Mouse (Mus musculus) intestine, embryonic 16.5 days (tissue): Measurements from ENCODE around the gene Sox21. TPM values are rescaled to one million over a fixed set of nuclear protein-coding genes. Genes with fewer than 3 reads are reported as not detected.
A peak's percentile ranks its signal among the peaks of the same experiment; 100 is the strongest.

Source experiments
- ATAC-seq: fragments of 200-750 bp; cut with Nextera tagmentation; 2 replicates; pipeline ENCODE4 v1.8.0; 2017; ENCODE audit warnings: moderate TSS enrichment, moderate library complexity
- H3K27ac ChIP-seq: fragments of 300-500 bp; sonication (generic); 2 replicates; pipeline ENCODE4 v1.5.1; 2014; ENCODE audit warnings: mild to moderate bottlenecking, low read length
- H3K27me3 ChIP-seq: fragments of 300-500 bp; sonication (generic); replicated peaks from 2 replicates; pipeline ENCODE4 v1.6.1; 2014; ENCODE audit warnings: low read length, control low read depth, mixed read lengths; ENCODE audit not compliant: control insufficient read depth, insufficient read depth
- H3K36me3 ChIP-seq: fragments of 300-500 bp; sonication (generic); 2 replicates; pipeline ENCODE4 v1.6.1; 2014; ENCODE audit warnings: low read length, control low read depth; ENCODE audit not compliant: control insufficient read depth, insufficient read depth
- H3K4me1 ChIP-seq: fragments of 300-500 bp; sonication (generic); 2 replicates; pipeline ENCODE4 v1.6.1; 2014; ENCODE audit warnings: low read length, control low read depth, mixed read lengths; ENCODE audit not compliant: control insufficient read depth, insufficient read depth
- H3K4me2 ChIP-seq: fragments of 300-500 bp; sonication (generic); 2 replicates; pipeline ENCODE4 v1.6.1; 2014; ENCODE audit warnings: low read depth, low read length, control low read depth
- H3K4me3 ChIP-seq: fragments of 300-500 bp; sonication (generic); 2 replicates; pipeline ENCODE4 v1.5.1; 2014; ENCODE audit warnings: mild to moderate bottlenecking, low read length
- H3K9ac ChIP-seq: fragments of 300-500 bp; sonication (generic); 2 replicates; pipeline ENCODE4 v1.6.1; 2014; ENCODE audit warnings: low read depth, low read length
- H3K9me3 ChIP-seq: fragments of 300-500 bp; sonication (generic); 2 replicates; pipeline ENCODE4 v1.6.1; 2016; ENCODE audit warnings: low read length, control low read depth; ENCODE audit not compliant: control insufficient read depth
- WGBS: fragments of 180-500 bp; shearing (Covaris S2); extraction: QIAGEN DNeasy Blood & Tissue Kit; methylation state at CpG from one replicate; pipeline ENCODE4 v1.1.7; 2014; 5-methylcytosine and 5-hydroxymethylcytosine counted together
- polyA plus RNA-seq: library from polyadenylated mRNA; unstranded; fragments of >200 nt; fragmentation: Nextera tagmentation; extraction: Ambion mirVana; gene quantifications from 2 replicates; pipeline ENCODE4 v1.2.1, GENCODE M21; 2015

Sox21 gene
- not detected in 2 replicates for polyA plus RNA-seq

GRCm38 (mm10) chr14:118236886-118237289 lies at the start of gene Sox21:
Gene Sox21 (minus strand): TSS chr14:118237030.
- peak; percentile 95 for ATAC-seq
- Histone ChIP-seq H3K9ac (peak within 1 kb of the TSS; percentile 56), H3K4me2 (peak within 1 kb of the TSS; percentile 88), H3K27ac (no peak within 1 kb of the TSS), H3K27me3 (peaks cover 73% of the 10 kb centered on the region), H3K9me3 (no peaks in the 10 kb centered on the region), H3K4me3 (peak within 1 kb of the TSS; percentile 57), H3K36me3 (no peaks in the 10 kb centered on the region), H3K4me1 (peaks cover 28% of the 10 kb centered on the region)
- WGBS, result under 1% methylated on average over 34 of the region's 34 CpGs

GRCm38 (mm10) chr14:118286096-118286495 lies 49.3 kb upstream of the Sox21 start:
- no peaks in the 10 kb centered on the region for H3K4me1 ChIP-seq
- H3K9ac ChIP-seq, result no peak overlapping the region
- no peaks in the 10 kb centered on the region for H3K36me3 ChIP-seq
- no peak overlapping the region for H3K27ac ChIP-seq
- H3K4me3 ChIP-seq, result no peak overlapping the region
- no peak overlapping the region for H3K4me2 ChIP-seq
- no peaks in the 10 kb centered on the region for H3K27me3 ChIP-seq
- H3K9me3 ChIP-seq, result no peaks in the 10 kb centered on the region
- WGBS, result 81% methylated on average over 2 of the region's 2 CpGs
- no peak for ATAC-seq

GRCm38 (mm10) chr14:118282917-118283316 lies 46.1 kb upstream of the Sox21 start:
- WGBS, result 51% methylated on average over 14 of the region's 14 CpGs
- H3K36me3 ChIP-seq, result no peaks in the 10 kb centered on the region
- H3K4me2 ChIP-seq, result no peak overlapping the region

GRCm38 (mm10) chr14:118282272-118282671 lies 45.4 kb upstream of the Sox21 start:
- H3K9me3 ChIP-seq, result 0 out of 2 replicates have a peak, but pooled peaks cover 7% of the 10 kb centered on the region
- WGBS, result 91% methylated on average over 3 of the region's 3 CpGs
- H3K27me3 ChIP-seq, result no peaks in the 10 kb centered on the region
- no peak for ATAC-seq
- no peak overlapping the region for H3K4me3 ChIP-seq
- H3K36me3 ChIP-seq, result no peaks in the 10 kb centered on the region
- no peak overlapping the region for H3K4me2 ChIP-seq
- H3K9ac ChIP-seq, result no peak overlapping the region
- H3K4me1 ChIP-seq, result no peaks in the 10 kb centered on the region
- H3K27ac ChIP-seq, result no peak overlapping the region

More at GRCm38 (mm10) chr14:118282917-118283316, 46.1 kb upstream of the Sox21 start:
- no peaks in the 10 kb centered on the region for H3K27me3 ChIP-seq
- no peaks in the 10 kb centered on the region for H3K4me1 ChIP-seq
- H3K9ac ChIP-seq, result no peak overlapping the region
- H3K27ac ChIP-seq, result no peak overlapping the region
- 0 out of 2 replicates have a peak, but pooled peaks cover 7% of the 10 kb centered on the region for H3K9me3 ChIP-seq
- ATAC-seq, result peak; percentile 88
- no peak overlapping the region for H3K4me3 ChIP-seq

- H3K27me3 ChIP-seq, result no peaks in the 10 kb centered on the region
- no peaks in the 10 kb centered on the region for H3K36me3 ChIP-seq
- no peak overlapping the region for H3K9ac ChIP-seq
- H3K9me3 ChIP-seq, result 0 out of 2 replicates have a peak, but pooled peaks cover 7% of the 10 kb centered on the region
- ATAC-seq, result peak; percentile 89
- no peak overlapping the region for H3K4me2 ChIP-seq
- 74% methylated on average over 7 of the region's 7 CpGs for WGBS
- no peak overlapping the region for H3K27ac ChIP-seq
- H3K4me3 ChIP-seq, result no peak overlapping the region
- H3K4me1 ChIP-seq, result no peaks in the 10 kb centered on the region
Observed at GRCm38 (mm10) chr14:118277704-118278498, 41.1 kb upstream of the Sox21 start.

GRCm38 (mm10) chr14:118272594-118273555 lies 36.0 kb upstream of the Sox21 start:
- Histone ChIP-seq H3K4me3 (no peak overlapping the region), H3K4me1 (no peaks in the 10 kb centered on the region), H3K9ac (no peak overlapping the region), H3K36me3 (no peaks in the 10 kb centered on the region), H3K27me3 (no peaks in the 10 kb centered on the region), H3K4me2 (no peak overlapping the region), H3K27ac (no peak overlapping the region), H3K9me3 (no peaks in the 10 kb centered on the region)
- ATAC-seq, result peak; percentile 72
- 65% methylated on average over 6 of the region's 6 CpGs for WGBS

- H3K36me3 ChIP-seq, result no peaks in the 10 kb centered on the region
- H3K4me3 ChIP-seq, result no peak overlapping the region
- WGBS, result 70% methylated on average over 4 of the region's 4 CpGs
- H3K9me3 ChIP-seq, result no peaks in the 10 kb centered on the region
- H3K4me1 ChIP-seq, result no peaks in the 10 kb centered on the region
- H3K4me2 ChIP-seq, result no peak overlapping the region
- peak; percentile 65 for ATAC-seq
- H3K27ac ChIP-seq, result no peak overlapping the region
- H3K9ac ChIP-seq, result no peak overlapping the region
- no peaks in the 10 kb centered on the region for H3K27me3 ChIP-seq
Observed at GRCm38 (mm10) chr14:118268849-118269248, 32.0 kb upstream of the Sox21 start.

- 73% methylated on average over 2 of the region's 2 CpGs for WGBS
Observed at GRCm38 (mm10) chr14:118266660-118267059, 29.8 kb upstream of the Sox21 start, which contains the start of gene Gm9376. Gene Gm9376 (plus strand): TSS chr14:118266960.

GRCm38 (mm10) chr14:118253381-118253780 lies 16.6 kb upstream of the Sox21 start:
- H3K9ac ChIP-seq, result no peak overlapping the region
- ATAC-seq, result no peak
- no peak overlapping the region for H3K4me2 ChIP-seq
- no peaks in the 10 kb centered on the region for H3K36me3 ChIP-seq
- no peak overlapping the region for H3K27ac ChIP-seq
- H3K4me1 ChIP-seq, result no peaks in the 10 kb centered on the region
- 89% methylated on average over 6 of the region's 6 CpGs for WGBS
- H3K9me3 ChIP-seq, result no peaks in the 10 kb centered on the region
- no peak overlapping the region for H3K4me3 ChIP-seq
- 0 out of 2 replicates have a peak, but pooled peaks cover 3% of the 10 kb centered on the region for H3K27me3 ChIP-seq

More at GRCm38 (mm10) chr14:118266660-118267059, 29.8 kb upstream of the Sox21 start, which contains the start of gene Gm9376:
- Histone ChIP-seq H3K27ac (no peak within 1 kb of the TSS), H3K4me1 (no peaks in the 10 kb centered on the region), H3K9ac (no peak within 1 kb of the TSS), H3K27me3 (no peaks in the 10 kb centered on the region), H3K9me3 (no peaks in the 10 kb centered on the region), H3K4me2 (no peak within 1 kb of the TSS), H3K4me3 (no peak within 1 kb of the TSS), H3K36me3 (no peaks in the 10 kb centered on the region)
- no peak for ATAC-seq
